Mouse (Mus musculus) myocyte (in vitro differentiated cells): ENCODE measurements around the gene Fcamr.

Experiments
- E2F4 ChIP-seq: IDR thresholded peaks from one replicate; pipeline ENCODE4 v1.6.1; 2011; ENCODE audit warnings: mild to moderate bottlenecking, control low read depth, moderate library complexity; ENCODE audit not compliant: insufficient read depth
- MYOD1 ChIP-seq, 3 experiments: IDR thresholded peaks; one replicate each; pipeline ENCODE4 v1.6.1; 2011; ENCODE audit warnings: control low read depth in 2 of 3, low read depth in 2 of 3, mild to moderate bottlenecking in 2 of 3, moderate library complexity in 1 of 3; ENCODE audit not compliant: insufficient read length in 2 of 3, control insufficient read depth in 1 of 3
- POLR2A ChIP-seq: IDR thresholded peaks from one replicate; pipeline ENCODE4 v1.6.1; 2011; ENCODE audit warnings: low read depth, mild to moderate bottlenecking, control low read depth, moderate library complexity; ENCODE audit not compliant: insufficient read length
- SRF ChIP-seq: IDR thresholded peaks from one replicate; pipeline ENCODE4 v1.6.1; 2011; ENCODE audit warnings: low read depth; ENCODE audit not compliant: control insufficient read depth, insufficient read length
- TCF3 ChIP-seq: IDR thresholded peaks from one replicate; pipeline ENCODE4 v1.6.1; 2011; ENCODE audit warnings: low read depth, control low read depth; ENCODE audit not compliant: insufficient read length

DNA sequence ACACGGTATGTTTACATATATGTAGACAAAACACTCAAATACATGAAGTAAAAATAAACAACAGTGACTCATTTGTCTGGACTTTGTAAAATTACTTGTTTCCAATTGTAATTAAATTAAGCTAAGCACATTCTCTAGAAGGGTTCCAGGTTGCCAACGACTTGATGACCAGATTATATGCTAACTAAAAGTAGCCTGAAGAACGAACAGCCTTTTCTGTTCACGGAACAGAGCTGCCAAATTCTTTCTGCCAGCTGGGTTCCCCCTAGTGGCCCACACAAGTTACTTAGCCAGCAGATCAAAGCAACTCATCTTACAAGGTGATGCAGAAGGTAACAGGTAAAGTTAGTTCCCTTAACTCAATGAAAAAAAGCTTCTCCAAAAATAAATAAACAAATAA is 16.6 kb upstream of the Fcamr start:
- TF ChIP-seq POLR2A (no peak), TCF3 (no peak), SRF (no peak), MYOD1 (IDR thresholded peaks at IDR 0.05; ENCODE audit: control insufficient read depth in 1 of 3, insufficient read length in 2 of 3, low read depth in 2 of 3) (no peak), E2F4 (no peak)
